Mouse (Mus musculus) 3T3-L1 (cell line): ENCODE data around the gene Zfp622.
A peak's percentile ranks its signal among the peaks of the same experiment; 100 is the strongest.

Experiments
- DNase-seq: peaks from one replicate; pipeline ENCODE4 v3.0.0-alpha.2; 2015; ENCODE audit warnings: low read depth, low spot score

The Zfp622 gene

DNA sequence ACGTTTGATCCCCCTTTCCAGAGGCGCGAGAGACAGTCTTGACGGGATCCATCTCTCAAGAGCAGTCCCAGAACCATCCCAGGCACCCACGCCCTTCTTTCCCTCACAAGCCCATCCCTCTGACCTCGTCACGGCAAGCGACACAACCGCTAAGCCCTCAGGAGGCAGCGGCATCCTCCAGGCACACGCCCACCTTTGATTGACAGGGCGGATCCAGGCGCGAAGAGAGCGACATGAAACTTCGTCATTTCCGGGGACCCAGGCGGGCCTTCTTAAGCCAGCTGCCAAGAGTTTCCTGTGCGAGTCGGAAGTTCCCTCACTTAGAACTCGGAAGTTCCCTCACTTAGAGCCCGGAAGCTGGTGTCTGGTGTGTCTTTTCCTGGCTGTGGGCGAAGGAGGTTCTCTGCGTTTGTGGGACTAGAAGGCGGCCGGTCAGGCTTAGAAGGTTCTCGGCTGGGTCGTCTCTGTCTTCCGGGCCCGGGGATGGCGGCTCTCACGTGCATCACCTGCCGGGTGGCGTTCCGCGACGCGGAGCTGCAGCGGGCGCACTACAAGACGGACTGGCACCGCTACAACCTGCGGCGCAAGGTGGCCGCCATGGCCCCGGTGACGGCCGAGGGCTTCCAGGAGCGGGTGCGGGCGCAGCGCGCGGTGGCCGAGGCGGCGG, at the start of gene Zfp622:
Gene Zfp622, plus strand, starts transcription at position 300 of the 667 bp plus-strand sequence.
- peak; percentile 99 for DNase-seq

- DNase-seq: no peak
Measured at GRCm38 (mm10) chr15:25934411-25934810, 49.8 kb upstream of the Zfp622 start.

DNA sequence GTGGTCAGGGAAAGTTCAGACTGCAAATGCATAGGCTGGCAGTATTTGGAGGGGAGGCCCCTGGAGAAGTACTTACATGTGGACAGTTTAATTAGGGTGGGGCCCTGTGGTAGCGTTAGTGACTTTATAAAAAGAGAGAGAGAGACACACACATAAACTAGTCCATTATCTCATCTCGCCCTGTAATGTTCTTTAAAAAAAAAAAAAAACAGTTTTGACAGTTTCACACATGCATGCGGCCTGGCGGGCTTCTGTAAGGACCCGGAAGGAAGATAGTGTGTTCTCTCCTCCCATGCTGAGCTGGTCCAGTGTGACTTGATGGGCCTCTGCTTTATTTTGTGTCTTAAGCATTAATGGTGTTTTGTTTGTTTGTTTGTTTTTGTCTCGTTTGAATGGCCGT, 45.7 kb upstream of the Zfp622 start:
- DNase-seq: no peak

- DNase-seq: no peak
Measured at GRCm38 (mm10) chr15:25940397-25941377, 43.5 kb upstream of the Zfp622 start.

- DNase-seq: no peak
Measured at GRCm38 (mm10) chr15:25941514-25941913, 42.7 kb upstream of the Zfp622 start.

DNA sequence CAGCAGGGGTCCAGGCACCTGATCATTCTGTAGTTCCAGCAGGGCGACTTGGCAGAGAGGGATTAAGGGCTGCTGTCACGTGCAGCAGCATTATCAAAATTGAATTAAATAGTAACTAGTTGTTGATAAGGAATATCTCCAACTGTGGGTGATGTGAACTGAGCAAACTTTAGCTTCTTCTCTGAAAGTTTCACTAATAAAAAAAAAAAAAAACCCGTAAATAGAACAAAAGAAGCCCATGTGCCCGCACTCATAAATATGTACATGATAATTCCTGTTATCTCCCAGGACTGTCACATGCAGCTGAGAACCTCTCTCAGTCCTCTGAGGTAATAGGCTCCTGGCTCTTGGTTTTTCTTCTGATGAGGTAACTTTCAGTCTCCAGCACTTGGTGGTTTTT, 41.8 kb upstream of the Zfp622 start:
- no peak for DNase-seq

DNA sequence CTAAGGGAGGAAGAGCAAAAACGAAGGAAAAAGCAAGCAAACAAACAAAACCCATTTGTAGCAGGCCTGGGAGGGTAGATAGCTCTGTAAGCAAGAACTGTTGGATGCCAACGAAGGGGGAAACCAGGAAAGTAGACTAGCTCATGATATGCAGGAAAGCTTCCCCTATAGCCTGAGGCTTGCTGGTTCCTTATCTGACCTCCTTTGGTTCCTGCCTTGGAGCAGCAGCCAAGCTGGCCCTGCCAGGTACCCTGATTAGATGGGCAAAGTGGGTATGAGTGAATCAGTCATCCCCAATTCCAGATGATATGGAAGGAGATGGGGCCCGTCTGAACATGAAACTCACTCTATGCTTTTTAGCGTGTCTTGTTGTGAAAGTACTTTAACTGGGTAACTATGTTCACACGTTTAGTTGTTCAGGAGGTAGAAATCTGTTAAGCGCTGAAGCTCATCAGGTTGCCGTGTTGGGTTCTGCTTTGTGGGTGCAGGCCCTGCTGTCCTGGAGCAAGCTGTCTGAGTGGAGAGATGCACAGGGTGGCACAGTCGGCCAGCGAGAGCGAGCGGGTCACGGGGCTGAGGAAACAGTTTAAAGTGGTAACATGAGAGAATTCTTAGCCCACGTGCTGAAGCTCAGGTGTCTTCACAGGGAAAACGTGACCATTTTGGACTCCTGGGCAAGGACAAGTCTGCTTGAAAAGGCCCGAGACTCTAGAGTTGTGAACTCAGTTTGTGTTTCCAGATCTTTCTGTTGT, 40.6 kb upstream of the Zfp622 start:
- DNase-seq: no peak

DNA sequence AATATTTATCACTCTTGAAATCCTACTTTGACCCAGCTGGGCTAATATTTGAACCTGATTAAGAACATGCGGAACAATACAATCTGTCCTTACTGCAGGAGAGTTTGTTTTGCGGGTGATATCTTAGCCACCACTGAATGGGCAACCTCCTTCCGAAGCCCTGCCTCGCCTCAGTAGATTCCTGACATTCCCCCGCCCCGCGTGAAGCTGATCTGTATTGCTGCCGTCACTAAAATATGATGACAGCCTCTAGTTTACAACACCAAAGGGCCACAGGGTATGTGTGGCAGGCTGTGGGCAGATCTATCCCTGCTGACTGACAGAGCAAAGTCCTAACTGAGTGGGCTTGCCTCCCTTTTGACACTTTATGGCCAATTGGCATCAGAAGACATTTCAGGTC, 38.9 kb upstream of the Zfp622 start:
- no peak for DNase-seq

GRCm38 (mm10) chr15:25946482-25946881, 37.7 kb upstream of the Zfp622 start:
- no peak for DNase-seq

GRCm38 (mm10) chr15:25947383-25947782, 36.8 kb upstream of the Zfp622 start:
- no peak for DNase-seq

- DNase-seq: no peak
Measured at GRCm38 (mm10) chr15:25948257-25949223, 35.6 kb upstream of the Zfp622 start.

DNA sequence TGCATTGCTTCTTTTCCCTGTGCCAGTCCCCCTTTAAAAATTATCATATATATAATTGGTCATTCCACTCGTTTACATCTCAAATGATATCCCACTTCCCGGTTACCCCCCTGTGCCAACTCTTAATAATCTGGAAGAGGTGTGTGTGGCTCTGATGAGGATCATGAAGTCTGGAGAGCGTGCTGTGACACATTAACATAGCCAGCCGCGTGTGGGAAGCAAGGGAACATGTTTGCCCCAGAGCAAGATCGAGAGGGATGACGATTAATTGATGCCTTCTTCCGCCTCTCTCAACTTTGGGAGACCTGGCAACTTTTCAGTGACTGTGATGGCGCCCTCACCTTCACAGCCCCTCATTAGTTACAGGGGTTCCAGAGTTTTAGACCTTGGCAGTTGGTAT, 34.5 kb upstream of the Zfp622 start:
- DNase-seq: no peak

DNA sequence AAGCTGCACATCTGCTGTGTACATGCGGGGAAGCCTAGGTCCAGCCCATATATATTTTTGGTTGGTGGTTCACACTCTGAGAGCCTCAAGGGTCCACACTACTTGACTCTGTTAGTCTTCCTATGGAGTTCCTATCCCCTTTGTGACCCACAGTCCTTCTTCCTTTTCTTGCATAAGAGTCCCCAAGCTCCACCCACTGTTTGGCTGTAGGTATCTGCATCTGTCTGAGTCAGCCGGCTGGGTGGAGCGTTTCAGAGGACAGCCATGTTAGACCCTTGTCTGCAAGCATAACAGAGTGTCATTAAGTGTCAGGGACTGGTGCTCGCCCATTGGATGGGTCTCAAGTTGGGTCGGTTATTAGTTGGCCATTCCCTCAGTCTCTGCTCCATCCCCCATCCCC, 33.6 kb upstream of the Zfp622 start:
- DNase-seq: peak; percentile 27

DNA sequence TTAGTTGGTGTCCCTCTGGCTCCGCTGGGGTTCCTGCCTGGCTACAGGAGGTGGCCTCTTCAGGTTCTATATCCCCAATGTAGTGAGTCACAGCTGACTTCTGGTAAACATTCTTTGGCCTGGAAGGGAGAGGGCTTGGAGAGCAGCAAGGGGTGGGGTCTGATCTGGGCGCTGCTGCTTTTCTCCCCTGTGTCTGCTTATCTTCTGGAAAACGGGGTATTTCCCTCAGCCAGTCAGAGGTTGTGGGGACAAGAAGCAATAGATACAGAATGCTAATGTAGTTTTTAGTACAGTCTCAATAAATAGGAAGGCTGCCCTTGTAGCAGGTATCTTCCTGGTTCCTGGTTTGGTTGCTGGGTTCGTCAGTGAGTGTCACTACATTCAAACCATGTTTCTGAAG, 33.1 kb upstream of the Zfp622 start:
- DNase-seq: no peak

DNA sequence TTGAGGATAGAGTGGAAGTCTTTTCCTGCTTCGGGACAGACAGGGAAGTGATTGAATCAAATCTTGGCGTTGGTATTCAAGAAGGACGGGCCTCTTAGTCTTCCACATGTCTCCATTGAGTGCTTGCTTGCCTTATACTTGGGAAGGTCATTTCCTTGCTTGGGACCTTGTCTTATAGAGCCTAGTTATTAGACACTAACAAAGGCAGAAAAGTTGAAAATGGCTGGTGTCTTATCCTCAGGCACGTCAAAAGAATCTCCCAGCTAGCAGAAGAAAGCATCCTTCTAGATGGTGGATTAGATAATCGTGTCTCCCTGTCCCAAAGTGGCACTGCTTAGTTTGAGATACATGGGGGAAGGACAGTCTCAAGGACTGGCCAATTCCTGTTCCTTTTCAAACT, 28.2 kb upstream of the Zfp622 start:
- DNase-seq: no peak

GRCm38 (mm10) chr15:25956422-25957117, 27.6 kb upstream of the Zfp622 start:
- DNase-seq: peak; percentile 72

- no peak for DNase-seq
Measured at GRCm38 (mm10) chr15:25957651-25958050, 26.5 kb upstream of the Zfp622 start.

- DNase-seq: peak; percentile 82
Measured at GRCm38 (mm10) chr15:25959375-25959774, 24.8 kb upstream of the Zfp622 start.

- no peak for DNase-seq
Measured at GRCm38 (mm10) chr15:25960231-25960630, 23.9 kb upstream of the Zfp622 start.

- DNase-seq: peak; percentile 10
Measured at GRCm38 (mm10) chr15:25966220-25966774, 17.9 kb upstream of the Zfp622 start.
